Mouse (Mus musculus): ENCODE results near the gene Heatr3.

GRCm38 (mm10) chr8:88207121-88207821 is 69.6 kb downstream of the Heatr3 start:
- TF ChIP-seq FLI1 (IDR thresholded peaks at IDR 0.05; ENCODE audit: low read length): no peak
- no peak for TF ChIP-seq GATA1 (IDR thresholded peaks at IDR 0.05; ENCODE audit: borderline replicate concordance, low read length)

Data from megakaryocyte, embryonic 14.5 days (primary cell).